Mouse (Mus musculus) myocyte (in vitro differentiated cells): ENCODE results near the gene Fam161b. TPM values are rescaled to one million over a fixed set of nuclear protein-coding genes. Genes with fewer than 3 reads are reported as not detected.
"Not testable (repeated sequence)": the region's sequence is repeated elsewhere in the genome, so short reads cannot be mapped to it uniquely, and the experiment has no call there.

Source experiments
- H3K27me3 ChIP-seq: one replicate; pipeline ENCODE4 v1.6.1; 2011; ENCODE audit not compliant: control insufficient read depth, insufficient read depth, insufficient read length
- H3K36me3 ChIP-seq: one replicate; pipeline ENCODE4 v1.6.1; 2011; ENCODE audit not compliant: control insufficient read depth, insufficient read depth
- H3K4me2 ChIP-seq: one replicate; pipeline ENCODE4 v1.6.1; 2011; ENCODE audit warnings: low read depth, control low read depth
- H3K4me3 ChIP-seq: one replicate; pipeline ENCODE4 v1.5.1; 2011; ENCODE audit warnings: mild to moderate bottlenecking, control low read depth, moderate library complexity
- H3K79me2 ChIP-seq: one replicate; pipeline ENCODE4 v1.6.1; 2011; ENCODE audit not compliant: control insufficient read depth, insufficient read depth
- H3ac ChIP-seq: one replicate; pipeline ENCODE4 v1.6.1; 2011; ENCODE audit not compliant: control insufficient read depth, insufficient read length
- CEBPB ChIP-seq: IDR thresholded peaks from 2 replicates; pipeline ENCODE4 v1.6.1; 2011; ENCODE audit warnings: mild to moderate bottlenecking, moderate library complexity; ENCODE audit not compliant: poor library complexity, insufficient read depth, severe bottlenecking
- E2F4 ChIP-seq: IDR thresholded peaks from one replicate; pipeline ENCODE4 v1.6.1; 2011; ENCODE audit warnings: mild to moderate bottlenecking, control low read depth, moderate library complexity; ENCODE audit not compliant: insufficient read depth
- MAX ChIP-seq: IDR thresholded peaks from one replicate; pipeline ENCODE4 v1.6.1; 2011; ENCODE audit warnings: low read depth, mild to moderate bottlenecking, control low read depth
- MYOD1 ChIP-seq, 3 experiments: IDR thresholded peaks; one replicate each; pipeline ENCODE4 v1.6.1; 2011; ENCODE audit warnings: control low read depth in 2 of 3, low read depth in 2 of 3, mild to moderate bottlenecking in 2 of 3, moderate library complexity in 1 of 3; ENCODE audit not compliant: insufficient read length in 2 of 3, control insufficient read depth in 1 of 3
- MYOG ChIP-seq, 3 experiments: IDR thresholded peaks; one replicate each; pipeline ENCODE4 v1.6.1; 2011; ENCODE audit warnings: control low read depth in 2 of 3, low read depth in 2 of 3, mild to moderate bottlenecking in 2 of 3; ENCODE audit not compliant: insufficient read length in 2 of 3, control insufficient read depth in 1 of 3, insufficient read depth in 1 of 3
- POLR2A ChIP-seq: IDR thresholded peaks from one replicate; pipeline ENCODE4 v1.6.1; 2011; ENCODE audit warnings: low read depth, mild to moderate bottlenecking, control low read depth, moderate library complexity; ENCODE audit not compliant: insufficient read length
- POLR2AphosphoS2 ChIP-seq: IDR thresholded peaks from one replicate; pipeline ENCODE4 v1.6.1; 2011; ENCODE audit warnings: low read depth, control low read depth; ENCODE audit not compliant: insufficient read length
- REST ChIP-seq: IDR thresholded peaks from one replicate; pipeline ENCODE4 v1.6.1; 2011; ENCODE audit warnings: mild to moderate bottlenecking, control low read depth, moderate library complexity; ENCODE audit not compliant: insufficient read depth, insufficient read length
- SRF ChIP-seq: IDR thresholded peaks from one replicate; pipeline ENCODE4 v1.6.1; 2011; ENCODE audit warnings: low read depth; ENCODE audit not compliant: control insufficient read depth, insufficient read length
- TCF12 ChIP-seq: IDR thresholded peaks from one replicate; pipeline ENCODE4 v1.6.1; 2011; ENCODE audit warnings: mild to moderate bottlenecking, control low read depth; ENCODE audit not compliant: poor library complexity, insufficient read depth, severe bottlenecking
- TCF3 ChIP-seq: IDR thresholded peaks from one replicate; pipeline ENCODE4 v1.6.1; 2011; ENCODE audit warnings: low read depth, control low read depth; ENCODE audit not compliant: insufficient read length
- USF1 ChIP-seq: IDR thresholded peaks from one replicate; pipeline ENCODE4 v1.6.1; 2011; ENCODE audit warnings: low read depth, mild to moderate bottlenecking, control low read depth, moderate library complexity
- polyA plus RNA-seq: library from polyadenylated mRNA; unstranded; fragments of >200 nt; fragmentation: generic; extraction: Trizol; gene quantifications from one replicate; pipeline ENCODE4 v1.2.1, GENCODE M21; 2012; ENCODE audit warnings: missing spikeins

Gene Fam161b
- polyA plus RNA-seq, 1 experiment = 0.92 TPM

DNA sequence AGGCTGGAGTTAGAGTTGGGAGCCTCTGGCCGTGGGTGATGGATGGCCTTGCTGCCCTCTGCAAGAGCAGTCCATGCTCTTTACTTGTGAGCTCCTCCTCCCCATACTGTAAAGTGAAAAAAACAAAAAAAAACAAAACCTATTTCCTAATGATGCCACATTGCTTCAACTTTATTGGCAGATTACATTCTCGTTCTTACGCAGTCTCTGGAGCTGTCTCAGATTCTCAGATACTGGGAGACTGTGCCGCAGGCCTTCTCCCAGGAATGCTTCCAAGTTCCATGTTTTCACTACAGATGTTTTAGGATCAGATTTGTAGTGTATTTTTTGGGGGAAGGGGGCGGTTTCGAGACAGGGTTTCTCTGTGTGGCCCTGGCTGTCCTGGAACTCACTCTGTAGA is 3.5 kb upstream of the Fam161b start:
- Histone ChIP-seq H3K79me2 (peaks cover 38% of the 10 kb centered on the region), H3K36me3 (peaks cover 5% of the 10 kb centered on the region), H3K4me2 (no peak overlapping the region), H3K4me3 (no peak overlapping the region), H3K27me3 (no peaks in the 10 kb centered on the region), H3ac (no peak overlapping the region)
- no peak for TF ChIP-seq POLR2AphosphoS2
- no peak for TF ChIP-seq MYOG (IDR thresholded peaks at IDR 0.05; ENCODE audit: control insufficient read depth in 1 of 3, insufficient read depth in 1 of 3, insufficient read length in 2 of 3, low read depth in 2 of 3)
- no peak for TF ChIP-seq MAX
- TF ChIP-seq E2F4 = no peak
- TF ChIP-seq REST = no peak
- no peak for TF ChIP-seq MYOD1 (IDR thresholded peaks at IDR 0.05; ENCODE audit: control insufficient read depth in 1 of 3, insufficient read length in 2 of 3, low read depth in 2 of 3)

DNA sequence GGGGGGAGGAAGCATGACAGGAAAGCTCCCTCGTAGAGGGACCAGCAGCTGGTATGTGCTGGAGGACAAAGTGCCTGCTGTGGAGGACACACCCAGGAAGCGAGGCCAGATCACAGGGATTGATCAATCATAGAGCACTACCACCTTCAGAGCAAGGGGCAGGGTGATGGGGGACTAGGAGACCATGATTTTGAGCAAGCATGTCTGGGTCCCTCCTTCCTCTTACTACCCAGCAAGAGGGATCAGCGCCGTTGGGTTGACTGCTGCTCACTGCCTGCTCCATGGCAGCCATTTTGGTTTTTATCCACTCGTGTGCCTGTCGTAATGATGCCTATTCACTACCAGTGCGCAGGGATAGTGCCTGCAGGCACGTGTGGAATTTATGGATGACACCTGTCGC is 2.7 kb upstream of the Fam161b start:
- Histone ChIP-seq H3K4me3 (no peak overlapping the region), H3K79me2 (peaks cover 38% of the 10 kb centered on the region), H3K36me3 (peaks cover 5% of the 10 kb centered on the region), H3ac (no peak overlapping the region), H3K4me2 (no peak overlapping the region), H3K27me3 (no peaks in the 10 kb centered on the region)
- no peak for TF ChIP-seq SRF
- no peak for TF ChIP-seq REST
- no peak for TF ChIP-seq E2F4
- TF ChIP-seq CEBPB = no peak
- no peak for TF ChIP-seq USF1
- TF ChIP-seq TCF3 = no peak
- no peak for TF ChIP-seq MYOG (IDR thresholded peaks at IDR 0.05; ENCODE audit: control insufficient read depth in 1 of 3, insufficient read depth in 1 of 3, insufficient read length in 2 of 3, low read depth in 2 of 3)
- no peak for TF ChIP-seq POLR2A
- no peak for TF ChIP-seq MYOD1 (IDR thresholded peaks at IDR 0.05; ENCODE audit: control insufficient read depth in 1 of 3, insufficient read length in 2 of 3, low read depth in 2 of 3)
- TF ChIP-seq POLR2AphosphoS2 = no peak
- no peak for TF ChIP-seq MAX
- no peak for TF ChIP-seq TCF12

DNA sequence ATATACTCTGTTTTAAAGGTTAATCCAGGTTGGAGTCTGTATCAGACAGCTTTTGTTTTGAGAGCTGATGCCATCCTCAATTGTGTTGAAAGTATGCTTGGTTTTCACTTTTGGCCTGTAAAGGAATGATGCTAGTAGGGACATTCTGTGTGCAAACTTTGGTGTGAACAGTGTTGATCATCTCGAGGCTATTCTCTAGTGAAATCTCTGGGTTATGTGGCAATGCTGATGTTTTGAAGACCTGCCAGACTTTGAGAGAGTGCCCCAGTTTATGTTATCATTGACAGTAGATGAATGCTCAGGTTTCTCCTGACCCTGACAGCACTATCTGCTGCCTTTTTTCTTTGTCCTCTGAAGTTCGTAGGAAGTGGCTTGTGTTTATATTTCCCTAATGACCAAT is 1.2 kb upstream of the Fam161b start:
- H3ac ChIP-seq = peak overlapping the region; percentile 49

DNA sequence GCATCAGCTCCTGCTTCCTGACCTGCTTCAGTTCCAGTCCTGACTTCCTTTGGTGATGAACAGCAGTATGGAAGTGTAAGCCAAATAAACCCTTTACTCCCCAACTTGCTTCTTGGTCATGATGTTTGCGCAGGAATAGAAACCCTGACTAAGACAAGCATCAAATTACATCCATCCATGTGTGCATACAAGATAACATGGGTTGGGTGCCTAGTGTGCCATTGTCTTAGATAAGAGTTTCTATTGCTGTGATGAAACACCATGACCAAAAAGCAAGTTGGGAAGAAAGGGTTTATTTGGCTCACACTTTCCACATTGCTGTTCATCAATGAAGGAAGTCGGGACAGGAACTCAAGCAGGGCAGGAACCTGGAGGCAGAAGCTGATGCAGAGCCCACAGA is 2.9 kb downstream of the Fam161b start:
- not testable (repeated sequence) for H3ac ChIP-seq, H3K4me2 ChIP-seq, H3K36me3 ChIP-seq, H3K4me3 ChIP-seq, H3K27me3 ChIP-seq
- peaks cover 17% of the 10 kb centered on the region for H3K79me2 ChIP-seq

More for the DNA sequence above, 1.2 kb upstream of the Fam161b start:
- H3K4me3 ChIP-seq = peak overlapping the region; percentile 89
- no peaks in the 10 kb centered on the region for H3K27me3 ChIP-seq
- peaks cover 38% of the 10 kb centered on the region for H3K79me2 ChIP-seq
- TF ChIP-seq E2F4 = no peak
- TF ChIP-seq MYOG (IDR thresholded peaks at IDR 0.05; ENCODE audit: control insufficient read depth in 1 of 3, insufficient read depth in 1 of 3, insufficient read length in 2 of 3, low read depth in 2 of 3) = no peak
- no peak for TF ChIP-seq REST
- TF ChIP-seq POLR2AphosphoS2 = no peak
- TF ChIP-seq POLR2A = no peak
- TF ChIP-seq CEBPB = no peak
- no peak for TF ChIP-seq TCF12
- TF ChIP-seq MYOD1 (IDR thresholded peaks at IDR 0.05; ENCODE audit: control insufficient read depth in 1 of 3, insufficient read length in 2 of 3, low read depth in 2 of 3) = no peak
- TF ChIP-seq USF1 = no peak
- H3K36me3 ChIP-seq = no peaks in the 10 kb centered on the region
- peak overlapping the region; percentile 77 for H3K4me2 ChIP-seq

DNA sequence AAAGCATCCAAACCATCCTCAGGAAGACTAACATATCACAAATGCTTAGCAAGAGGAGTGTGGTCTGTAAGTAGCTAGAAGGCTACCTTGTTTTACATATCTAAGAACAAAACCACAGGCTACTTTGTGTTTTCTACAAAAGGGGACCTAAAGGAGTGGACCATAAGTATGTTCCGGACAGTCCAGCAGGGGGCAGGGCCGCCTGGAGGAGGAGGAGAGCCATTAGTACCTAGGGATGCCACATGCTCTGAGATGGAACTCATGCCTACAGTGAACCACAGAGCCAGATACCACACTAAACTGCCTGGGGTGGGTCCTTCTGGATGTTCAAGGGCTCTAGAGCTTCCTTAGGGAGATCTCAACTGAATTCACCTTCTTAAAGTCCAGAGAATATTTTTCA is 14.4 kb downstream of the Fam161b start:
- Histone ChIP-seq H3K79me2 (no peaks in the 10 kb centered on the region), H3K36me3 (peaks cover 14% of the 10 kb centered on the region)
- no peak for TF ChIP-seq REST
- TF ChIP-seq USF1 = no peak
- no peak for TF ChIP-seq TCF12
- no peak for TF ChIP-seq E2F4
- no peak for TF ChIP-seq MYOD1 (IDR thresholded peaks at IDR 0.05; ENCODE audit: control insufficient read depth in 1 of 3, insufficient read length in 2 of 3, low read depth in 2 of 3)
- TF ChIP-seq MAX = no peak
- no peak for TF ChIP-seq CEBPB
- no peak for TF ChIP-seq POLR2AphosphoS2
- no peak for TF ChIP-seq POLR2A
- TF ChIP-seq SRF = no peak
- no peak for TF ChIP-seq TCF3

More for the DNA sequence above, 14.4 kb downstream of the Fam161b start:
- H3K27me3 ChIP-seq = no peaks in the 10 kb centered on the region
- H3K4me2 ChIP-seq = no peak overlapping the region
- H3ac ChIP-seq = no peak overlapping the region
- H3K4me3 ChIP-seq = no peak overlapping the region
